Mouse (Mus musculus) hindbrain, embryonic 13.5 days (tissue): ENCODE results near the gene Jmjd1c. TPM values are rescaled to one million over a fixed set of nuclear protein-coding genes. Genes with fewer than 3 reads are reported as not detected.
A peak's percentile ranks its signal among the peaks of the same experiment; 100 is the strongest.
"Not testable (repeated sequence)": the region's sequence is repeated elsewhere in the genome, so short reads cannot be mapped to it uniquely, and the experiment has no call there.

Experiments used
- ATAC-seq: fragments of 200-750 bp; cut with Nextera tagmentation; 2 replicates; pipeline ENCODE4 v1.8.0; 2017; ENCODE audit warnings: moderate TSS enrichment; ENCODE audit not compliant: low FRiP score
- H3K27ac ChIP-seq: fragments of 300-500 bp; sonication (generic); 2 replicates; pipeline ENCODE4 v1.5.1; 2015; ENCODE audit warnings: inconsistent platforms, mild to moderate bottlenecking, moderate library complexity
- H3K27me3 ChIP-seq: fragments of 300-500 bp; sonication (generic); 2 replicates; pipeline ENCODE4 v1.6.1; 2015; ENCODE audit warnings: mild to moderate bottlenecking, inconsistent platforms
- H3K36me3 ChIP-seq: fragments of 300-500 bp; sonication (generic); 2 replicates; pipeline ENCODE4 v1.6.1; 2015; ENCODE audit warnings: mild to moderate bottlenecking, inconsistent platforms
- H3K4me1 ChIP-seq: fragments of 300-500 bp; sonication (generic); replicated peaks from 2 replicates; pipeline ENCODE4 v1.6.1; 2015; ENCODE audit warnings: inconsistent platforms
- H3K4me2 ChIP-seq: fragments of 300-500 bp; sonication (generic); 2 replicates; pipeline ENCODE4 v1.6.1; 2015; ENCODE audit warnings: inconsistent platforms, mild to moderate bottlenecking, moderate library complexity
- H3K4me3 ChIP-seq: fragments of 300-500 bp; sonication (generic); 2 replicates; pipeline ENCODE4 v1.5.1; 2015; ENCODE audit warnings: mild to moderate bottlenecking, inconsistent platforms
- H3K9ac ChIP-seq: fragments of 300-500 bp; sonication (generic); 2 replicates; pipeline ENCODE4 v1.6.1; 2015; ENCODE audit warnings: mild to moderate bottlenecking, inconsistent platforms
- H3K9me3 ChIP-seq: fragments of 300-500 bp; sonication (generic); 2 replicates; pipeline ENCODE4 v1.6.1; 2016; ENCODE audit warnings: inconsistent platforms
- WGBS: fragments of 180-500 bp; shearing (Covaris S2); methylation state at CpG from one replicate; pipeline ENCODE4 v1.1.7; 2015; 5-methylcytosine and 5-hydroxymethylcytosine counted together
- polyA plus RNA-seq: library from polyadenylated mRNA; unstranded; fragments of >200 nt; fragmentation: Nextera tagmentation; extraction: Ambion mirVana; gene quantifications from 2 replicates; pipeline ENCODE4 v1.2.1, GENCODE M21; 2015

Gene Jmjd1c
- polyA plus RNA-seq, 1 experiment from 2014 or later = 50.3 TPM

DNA sequence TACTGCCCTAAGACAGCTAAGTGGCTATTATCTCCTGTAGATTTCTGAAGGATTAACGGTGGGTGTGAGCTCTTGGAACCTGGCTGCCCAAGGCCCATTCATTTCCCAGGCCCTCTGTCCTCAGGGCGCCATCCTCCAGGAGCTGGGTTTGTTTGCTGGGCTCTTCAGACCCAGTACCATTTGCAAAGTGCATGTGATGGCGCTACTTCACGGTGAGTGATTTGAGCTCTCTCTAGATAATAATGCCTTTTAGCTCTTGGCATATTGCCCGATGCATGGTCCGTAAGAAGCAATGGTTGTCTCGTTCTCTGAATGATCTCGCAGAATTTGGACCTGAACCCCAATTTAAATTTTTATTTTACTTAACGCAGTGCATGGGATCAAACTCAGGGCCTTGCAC, 12.2 kb downstream of the Jmjd1c start:
- WGBS = 52% methylated on average over 9 of the region's 9 CpGs
- Histone ChIP-seq H3K4me1 (peaks cover 78% of the 10 kb centered on the region), H3K27ac (peak overlapping the region; percentile 9; the same call in 1 of the 2 replicates), H3K9me3 (no peaks in the 10 kb centered on the region), H3K4me2 (no peak overlapping the region), H3K36me3 (peaks cover 4% of the 10 kb centered on the region; the same call in 1 of the 2 replicates), H3K4me3 (no peak overlapping the region), H3K27me3 (no peaks in the 10 kb centered on the region), H3K9ac (no peak overlapping the region)
- no peak for ATAC-seq

DNA sequence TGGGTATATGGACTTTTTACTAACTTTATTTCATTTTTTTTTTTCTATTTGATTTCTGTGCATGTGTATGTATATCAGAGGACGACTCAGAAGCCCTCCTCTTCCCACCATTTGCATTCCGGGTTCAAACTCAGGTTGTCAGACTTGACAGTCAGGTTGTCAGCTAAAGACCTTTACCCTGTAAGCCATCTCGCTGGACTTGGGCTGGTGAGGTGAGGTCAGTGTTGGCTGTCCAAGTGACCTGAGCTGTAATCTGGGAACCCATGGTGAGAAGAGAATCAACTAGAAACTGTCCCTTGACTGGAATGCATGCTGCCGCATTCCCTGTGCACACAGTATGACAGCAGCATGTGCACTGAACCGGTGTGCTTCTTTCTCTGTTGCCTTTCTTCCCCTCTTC, 13.7 kb downstream of the Jmjd1c start:
- WGBS = 87% methylated on average over 5 of the region's 5 CpGs
- Histone ChIP-seq H3K36me3 (peaks cover 4% of the 10 kb centered on the region; the same call in 1 of the 2 replicates), H3K9ac (no peak overlapping the region), H3K4me1 (peaks cover 68% of the 10 kb centered on the region), H3K4me3 (no peak overlapping the region), H3K27me3 (no peaks in the 10 kb centered on the region), H3K9me3 (no peaks in the 10 kb centered on the region), H3K4me2 (no peak overlapping the region), H3K27ac (no peak overlapping the region)
- ATAC-seq = no peak

DNA sequence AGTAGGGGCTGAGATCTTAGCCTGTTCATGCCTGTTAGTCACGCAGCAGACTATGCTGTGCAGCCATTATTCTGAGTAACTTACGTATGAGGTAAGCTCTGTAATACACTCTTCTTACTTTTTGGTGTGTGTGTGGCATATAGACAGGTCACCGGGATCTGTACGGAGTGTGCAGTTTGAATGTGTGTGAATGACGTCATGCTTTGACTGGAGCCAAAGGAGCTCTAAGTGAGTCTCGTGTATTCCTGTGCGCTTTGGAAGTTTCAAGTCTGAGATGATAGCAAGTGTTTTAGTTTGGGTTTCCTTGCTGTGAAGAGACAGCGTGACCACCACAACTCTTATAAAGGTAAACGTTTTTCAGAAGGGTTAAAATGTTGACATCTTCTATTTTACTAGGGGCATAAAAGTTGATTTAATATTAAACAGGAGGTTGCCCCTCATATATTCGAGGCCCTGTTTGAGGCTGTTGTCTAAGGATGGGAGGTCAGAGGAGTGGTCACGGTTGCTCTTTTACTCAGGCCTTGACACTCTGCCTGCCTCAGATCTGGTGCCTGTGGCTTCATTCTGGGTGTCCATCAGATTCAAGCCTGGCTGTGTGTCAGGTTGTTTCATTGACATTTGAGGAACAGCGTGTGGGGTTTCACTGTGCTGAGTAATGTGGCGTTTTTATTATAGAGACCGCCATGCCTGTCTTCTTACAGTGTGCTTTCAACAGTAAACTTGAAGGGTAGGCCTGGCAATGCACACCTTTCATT, 15.3 kb downstream of the Jmjd1c start:
- ATAC-seq = 0 out of 2 replicates have a peak, but pooled peaks have one; percentile 2
- Histone ChIP-seq H3K36me3 (peaks cover 4% of the 10 kb centered on the region; the same call in 1 of the 2 replicates), H3K9ac (no peak overlapping the region), H3K9me3 (no peaks in the 10 kb centered on the region), H3K27me3 (no peaks in the 10 kb centered on the region), H3K4me1 (peaks cover 68% of the 10 kb centered on the region), H3K27ac (no peak overlapping the region), H3K4me3 (no peak overlapping the region), H3K4me2 (no peak overlapping the region)
- WGBS = 70% methylated on average over 14 of the region's 14 CpGs

DNA sequence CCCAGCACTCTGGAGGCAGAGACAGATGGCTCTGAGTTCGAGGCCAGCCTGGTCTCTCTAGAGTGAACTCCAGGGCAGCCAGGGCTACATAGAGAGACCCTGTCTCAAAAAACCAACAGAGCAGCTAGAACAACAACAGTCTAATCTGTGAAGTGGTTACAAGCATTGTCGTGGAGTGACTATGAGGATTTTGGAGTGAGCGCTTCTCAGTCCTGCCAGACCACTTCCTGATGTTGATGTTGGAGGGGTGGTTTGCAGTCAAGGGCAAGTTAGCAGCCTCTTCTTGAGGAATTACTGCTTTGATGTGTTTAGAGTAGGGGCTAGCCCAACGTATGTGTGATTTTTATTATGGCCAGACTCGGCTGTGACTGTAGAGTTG, 15.9 kb downstream of the Jmjd1c start:
- Histone ChIP-seq H3K4me2 (no peak overlapping the region), H3K9me3 (no peaks in the 10 kb centered on the region), H3K27ac (no peak overlapping the region), H3K4me3 (no peak overlapping the region), H3K9ac (no peak overlapping the region), H3K4me1 (peaks cover 68% of the 10 kb centered on the region), H3K36me3 (peaks cover 4% of the 10 kb centered on the region; the same call in 1 of the 2 replicates), H3K27me3 (no peaks in the 10 kb centered on the region)
- WGBS = 88% methylated on average over 5 of the region's 5 CpGs
- 0 out of 2 replicates have a peak, but pooled peaks have one; percentile 10 for ATAC-seq

DNA sequence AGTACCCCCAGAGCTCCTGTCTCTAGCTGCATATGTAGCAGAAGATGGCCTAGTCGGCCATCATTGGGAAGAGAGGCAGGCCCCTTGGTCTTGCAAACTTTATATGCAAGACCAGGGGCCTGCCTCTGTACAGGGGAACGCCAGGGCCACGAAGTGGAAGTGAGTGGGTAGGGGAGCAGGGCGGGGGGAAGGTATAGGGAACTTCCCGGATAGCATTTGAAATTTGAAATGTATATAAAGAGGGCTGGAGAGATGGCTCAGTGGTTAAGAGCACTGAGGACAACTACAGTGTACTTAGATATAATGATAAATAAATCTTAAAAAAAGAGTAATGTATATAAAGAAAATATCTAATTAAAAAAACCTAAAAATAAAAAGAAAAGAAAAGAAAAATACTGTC, 17.0 kb downstream of the Jmjd1c start:
- not testable (repeated sequence) for H3K27me3 ChIP-seq, ATAC-seq, H3K27ac ChIP-seq, H3K4me3 ChIP-seq, H3K9me3 ChIP-seq, H3K36me3 ChIP-seq, H3K9ac ChIP-seq, H3K4me2 ChIP-seq
- whole genome bisulfite sequencing = 91% methylated on average over 5 of the region's 5 CpGs
- peaks cover 61% of the 10 kb centered on the region for H3K4me1 ChIP-seq

DNA sequence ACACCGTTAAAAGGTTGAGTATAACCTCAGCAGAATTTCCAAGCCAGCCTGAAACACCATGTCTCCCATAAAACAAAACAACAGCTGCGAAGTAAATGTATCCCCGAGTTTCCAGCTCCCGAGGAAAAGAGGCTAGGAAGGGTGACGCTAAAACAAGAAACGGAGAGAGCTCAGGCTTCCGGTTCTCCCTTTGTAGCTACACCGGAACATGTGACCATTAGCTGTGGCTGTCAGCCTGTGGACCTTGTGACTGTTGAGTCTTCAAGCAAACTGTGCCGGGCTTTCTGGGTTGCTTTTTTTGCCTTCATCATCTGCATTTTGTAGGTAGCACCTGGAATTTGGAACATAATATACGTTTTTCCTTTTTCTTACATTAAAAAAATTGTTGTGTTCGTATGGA, 17.9 kb downstream of the Jmjd1c start:
- Histone ChIP-seq H3K36me3 (peaks cover 2% of the 10 kb centered on the region; the same call in 1 of the 2 replicates), H3K4me1 (peaks cover 57% of the 10 kb centered on the region), H3K9me3 (no peaks in the 10 kb centered on the region), H3K27ac (no peak overlapping the region), H3K4me2 (no peak overlapping the region), H3K4me3 (no peak overlapping the region), H3K27me3 (no peaks in the 10 kb centered on the region), H3K9ac (no peak overlapping the region)
- 90% methylated on average over 11 of the region's 11 CpGs for WGBS
- ATAC-seq = no peak

DNA sequence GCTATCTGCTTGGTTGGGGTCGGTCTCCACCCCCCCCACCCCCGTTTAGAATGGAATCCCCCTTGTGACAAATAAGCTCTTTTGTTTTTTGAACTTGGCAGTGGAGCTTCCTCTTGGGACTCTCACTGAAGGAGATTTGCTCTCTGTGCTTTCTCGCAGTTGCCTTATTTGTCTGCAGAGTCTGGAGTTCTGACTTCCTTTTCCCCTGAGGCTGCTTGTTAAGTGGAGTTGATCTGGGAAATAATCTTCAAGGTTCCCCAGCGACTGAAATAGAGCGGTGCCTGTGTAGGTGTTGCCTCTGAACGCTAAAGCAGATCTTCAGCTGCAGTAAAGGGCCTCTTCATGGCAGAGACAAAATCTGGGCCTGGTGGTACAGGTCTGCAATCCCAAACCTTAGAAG, 19.2 kb downstream of the Jmjd1c start:
- WGBS = 12% methylated on average over 6 of the region's 6 CpGs
- H3K9ac ChIP-seq = no peak overlapping the region
- no peaks in the 10 kb centered on the region for H3K9me3 ChIP-seq
- H3K4me1 ChIP-seq = peaks cover 62% of the 10 kb centered on the region
- H3K4me2 ChIP-seq = no peak overlapping the region
- no peaks in the 10 kb centered on the region for H3K27me3 ChIP-seq
- peak overlapping the region; percentile 58 for H3K27ac ChIP-seq
- no peak overlapping the region for H3K4me3 ChIP-seq
- no peak for ATAC-seq
- no peaks in the 10 kb centered on the region for H3K36me3 ChIP-seq

DNA sequence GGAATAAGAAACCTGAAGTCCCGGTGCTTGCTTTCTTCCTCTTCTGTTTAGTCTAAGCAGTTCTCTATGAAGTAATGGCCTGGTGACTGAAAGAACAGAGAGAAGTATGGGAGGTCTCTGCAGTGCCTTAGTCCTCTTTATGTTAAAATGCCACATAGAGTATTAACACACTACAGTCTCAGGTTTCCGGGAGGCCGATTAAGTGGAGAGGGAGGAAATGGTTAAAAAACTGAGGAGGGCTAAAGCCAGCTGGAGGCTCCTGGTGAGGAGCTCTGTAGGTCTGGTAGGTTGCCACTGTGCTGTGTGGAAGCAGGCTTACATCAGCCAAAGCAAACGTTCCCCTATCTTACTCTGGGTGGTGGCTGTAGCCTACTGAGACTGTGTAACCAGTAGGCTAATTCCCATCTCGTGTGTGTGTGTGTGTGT, 19.8 kb downstream of the Jmjd1c start:
- H3K9me3 ChIP-seq = no peaks in the 10 kb centered on the region
- H3K4me2 ChIP-seq = no peak overlapping the region
- no peaks in the 10 kb centered on the region for H3K27me3 ChIP-seq
- no peak overlapping the region for H3K4me3 ChIP-seq
- H3K9ac ChIP-seq = no peak overlapping the region
- H3K36me3 ChIP-seq = no peaks in the 10 kb centered on the region
- H3K27ac ChIP-seq = peak overlapping the region; percentile 58
- H3K4me1 ChIP-seq = peaks cover 61% of the 10 kb centered on the region
- ATAC-seq = no peak
- 39% methylated on average over 5 of the region's 5 CpGs for WGBS

DNA sequence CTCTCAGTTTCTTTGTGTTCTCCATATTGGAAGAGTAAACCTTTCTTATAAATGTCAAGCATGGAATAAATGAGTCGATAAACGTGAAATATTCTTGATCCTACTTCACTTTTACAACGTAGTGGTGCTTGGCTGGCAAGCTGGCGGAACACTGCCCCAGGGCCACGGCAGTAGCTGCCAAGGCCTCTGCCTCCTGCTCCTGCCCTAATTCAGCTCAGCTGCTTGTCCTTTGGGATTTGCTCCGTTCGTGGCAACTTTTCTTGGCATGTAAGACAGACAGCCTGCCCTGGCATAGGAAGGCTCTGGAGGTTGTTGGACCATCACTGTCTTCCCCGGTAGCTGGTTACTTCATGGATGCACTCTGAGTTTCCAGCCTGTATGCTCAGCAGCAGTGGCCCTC, 20.3 kb downstream of the Jmjd1c start:
- H3K9ac ChIP-seq = no peak overlapping the region
- H3K36me3 ChIP-seq = no peaks in the 10 kb centered on the region
- no peaks in the 10 kb centered on the region for H3K9me3 ChIP-seq
- peak overlapping the region; percentile 58; the same call in 1 of the 2 replicates for H3K27ac ChIP-seq
- 41% methylated on average over 8 of the region's 8 CpGs for WGBS
- peaks cover 56% of the 10 kb centered on the region for H3K4me1 ChIP-seq
- no peaks in the 10 kb centered on the region for H3K27me3 ChIP-seq
- ATAC-seq = no peak
- no peak overlapping the region for H3K4me3 ChIP-seq
- H3K4me2 ChIP-seq = no peak overlapping the region

DNA sequence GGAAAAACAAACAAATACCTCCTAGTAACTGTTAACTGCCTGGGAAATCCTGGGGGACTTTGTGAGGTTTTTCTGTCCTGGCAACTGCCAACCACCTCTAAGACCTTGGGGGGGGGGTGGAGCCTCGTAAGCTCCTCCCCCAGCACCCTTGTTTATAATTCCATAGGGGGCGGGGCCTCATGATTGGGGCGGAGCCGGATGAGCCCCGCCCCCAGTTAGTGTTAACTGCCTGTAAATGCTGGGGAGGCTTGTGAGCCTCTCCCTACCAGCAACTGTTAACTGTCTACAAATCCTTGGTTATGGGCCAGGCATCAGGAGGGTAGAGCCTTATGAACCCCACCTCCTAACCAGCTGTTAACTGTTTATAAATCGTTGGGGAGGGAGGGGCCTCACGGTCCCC, 23.4 kb downstream of the Jmjd1c start:
- no peak overlapping the region for H3K4me2 ChIP-seq
- no peaks in the 10 kb centered on the region for H3K9me3 ChIP-seq
- no peaks in the 10 kb centered on the region for H3K27me3 ChIP-seq
- ATAC-seq = no peak
- no peak overlapping the region for H3K27ac ChIP-seq
- WGBS = 74% methylated on average over 7 of the region's 7 CpGs
- H3K9ac ChIP-seq = no peak overlapping the region
- H3K4me3 ChIP-seq = no peak overlapping the region
- H3K36me3 ChIP-seq = no peaks in the 10 kb centered on the region
- peaks cover 61% of the 10 kb centered on the region for H3K4me1 ChIP-seq

DNA sequence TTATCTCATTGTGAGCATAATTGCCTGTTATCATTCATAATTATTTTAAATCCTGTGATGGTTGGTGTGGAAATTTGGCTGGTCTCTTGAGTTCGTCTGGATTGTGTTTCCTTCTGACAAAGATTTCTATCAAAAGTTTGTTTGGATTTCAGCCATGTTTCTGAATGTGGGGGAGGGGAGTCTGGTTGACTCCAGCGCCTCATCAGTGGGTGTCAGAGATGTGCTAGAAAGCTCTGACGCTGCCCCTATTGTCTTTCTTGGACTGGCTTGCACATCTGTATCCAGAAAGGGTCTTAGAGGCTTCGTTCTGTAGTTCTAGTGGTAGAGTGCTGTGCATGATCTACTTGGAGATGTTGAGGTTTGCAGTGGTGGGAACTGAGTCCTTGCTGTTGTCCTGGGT, 24.3 kb downstream of the Jmjd1c start:
- WGBS = 62% methylated on average over 4 of the region's 4 CpGs
- Histone ChIP-seq H3K4me1 (peaks cover 54% of the 10 kb centered on the region), H3K27ac (no peak overlapping the region), H3K9ac (no peak overlapping the region), H3K4me2 (no peak overlapping the region), H3K4me3 (no peak overlapping the region), H3K27me3 (no peaks in the 10 kb centered on the region), H3K36me3 (no peaks in the 10 kb centered on the region), H3K9me3 (no peaks in the 10 kb centered on the region)
- ATAC-seq = no peak

DNA sequence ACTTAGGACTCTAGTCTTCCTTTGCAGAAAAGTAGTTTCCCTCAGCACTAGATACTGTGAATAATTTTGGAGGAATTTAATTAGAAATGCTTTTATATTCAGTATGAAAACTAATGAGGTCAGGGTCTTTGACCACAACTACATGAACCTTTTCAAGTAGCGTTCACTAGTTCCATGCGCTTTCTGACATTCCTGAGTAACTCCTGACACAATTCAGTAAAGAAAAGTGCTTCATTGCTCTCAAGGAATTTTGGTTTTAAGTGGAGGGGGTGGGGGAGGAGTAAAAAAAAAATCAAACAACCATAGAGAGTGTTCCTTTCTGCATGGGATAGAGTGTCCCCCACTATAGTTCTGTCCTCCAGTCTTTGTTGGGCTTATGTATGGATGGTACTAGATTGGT, 24.7 kb downstream of the Jmjd1c start:
- Histone ChIP-seq H3K4me3 (no peak overlapping the region), H3K4me2 (no peak overlapping the region), H3K4me1 (peaks cover 52% of the 10 kb centered on the region), H3K36me3 (no peaks in the 10 kb centered on the region), H3K27me3 (no peaks in the 10 kb centered on the region), H3K9ac (no peak overlapping the region), H3K27ac (no peak overlapping the region), H3K9me3 (no peaks in the 10 kb centered on the region)
- ATAC-seq = no peak
- WGBS = 66% methylated on average over 2 of the region's 2 CpGs

DNA sequence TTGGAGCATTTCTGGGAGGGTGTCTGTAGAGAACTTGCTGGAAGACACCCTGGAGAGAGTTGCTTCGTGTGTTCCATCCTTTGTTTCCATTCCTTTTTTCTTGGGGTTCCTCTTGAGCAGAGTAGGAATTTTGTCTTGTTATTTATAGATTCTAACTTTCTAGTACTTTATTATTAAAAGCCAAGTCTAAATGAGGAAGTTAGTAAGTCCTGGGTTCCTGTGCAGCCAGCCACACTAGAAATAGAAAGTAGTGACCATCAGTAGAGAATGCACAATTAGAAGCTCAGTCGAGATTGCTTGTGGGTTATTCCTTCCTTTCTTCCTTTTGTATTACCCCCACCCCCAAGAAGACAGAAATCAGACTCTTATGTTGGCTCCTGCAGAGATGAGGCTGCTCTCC, 27.8 kb downstream of the Jmjd1c start:
- Histone ChIP-seq H3K9ac (no peak overlapping the region), H3K27me3 (no peaks in the 10 kb centered on the region), H3K4me2 (no peak overlapping the region), H3K4me1 (peaks cover 49% of the 10 kb centered on the region), H3K36me3 (no peaks in the 10 kb centered on the region), H3K27ac (no peak overlapping the region), H3K4me3 (no peak overlapping the region), H3K9me3 (no peaks in the 10 kb centered on the region)
- 52% methylated on average over 2 of the region's 2 CpGs for WGBS
- ATAC-seq = no peak
